Mouse (Mus musculus) Patski (cell line): ENCODE measurements around the gene Ttc28. TPM values are rescaled to one million over a fixed set of nuclear protein-coding genes. Genes with fewer than 3 reads are reported as not detected.
"Not testable (repeated sequence)": the region's sequence is repeated elsewhere in the genome, so short reads cannot be mapped to it uniquely, and the experiment has no call there.

Source experiments
- ATAC-seq: fragments of 100-300 bp; one replicate; pipeline ENCODE4 v1.8.0; 2021
- CTCF ChIA-PET: fragments of 350-600 bp; sonication (Branson Sonifier 250); formaldehyde crosslinking; loops from one replicate; lab custom pipeline; 2022; ENCODE audit warnings: inconsistent platforms; lab: Charles Lee
- POLR2A ChIA-PET: fragments of 350-600 bp; sonication (Branson Sonifier 250); formaldehyde crosslinking; loops from one replicate; lab custom pipeline; 2022; ENCODE audit warnings: antibody characterized with exemption, inconsistent platforms; lab: Charles Lee
- DNase-seq: peaks from one replicate; pipeline ENCODE4 v3.0.0-alpha.2; 2011; ENCODE audit warnings: low read depth, low spot score
- H3K27me3 ChIP-seq: fragments of 371-371 bp; one replicate; pipeline ENCODE4 v1.5.1; 2021
- CTCF ChIP-seq: fragments of 100-300 bp; IDR thresholded peaks from one replicate; pipeline ENCODE4 v1.5.1; 2021
- in situ Hi-C: fragments of 300-500 bp; cut with MboI; formaldehyde crosslinking; loops from 3 replicates; pipeline ENCODE4 v1.11.1; 2018; ENCODE audit warnings: low pct_unique_long_range_greater_than_20kb, mixed read lengths
- polyA plus RNA-seq: library from polyadenylated mRNA; unstranded; gene quantifications from one replicate; pipeline ENCODE4 v1.2.3, GENCODE M21; 2021

Ttc28 gene
- 9.0 TPM for polyA plus RNA-seq

- H3K27me3 ChIP-seq, result no peaks in the 10 kb centered on the region
- no peak for TF ChIP-seq CTCF
- CTCF ChIA-PET, result no interaction called here
- ATAC-seq (peak; percentile 58), DNase-seq (peak; percentile 10)
- POLR2A ChIA-PET, result interaction anchor here (0.7 kb wide), 1 partner anchor 421 kb away, joined by 4 read pairs; no protein-coding TSS in a partner anchor
- in situ Hi-C loops, result no loop called here
Observed at GRCm38 (mm10) chr5:110879584-110880374, at the start of gene Ttc28. Gene Ttc28, plus strand, starts transcription at chr5:110879803.

- no peak for ATAC-seq
- TF ChIP-seq CTCF, result no peak
- DNase-seq, result no peak
- CTCF ChIA-PET, result interaction anchor here (0.9 to 1.5 kb wide), 2 partner anchors 13 to 22 kb away, joined by 3 to 4 read pairs; no protein-coding TSS in a partner anchor
- in situ Hi-C loops, result no loop called here
- no peaks in the 10 kb centered on the region for H3K27me3 ChIP-seq
- POLR2A ChIA-PET, result no interaction called here
Observed at GRCm38 (mm10) chr5:110831036-110831720, 48.4 kb upstream of the Ttc28 start.

GRCm38 (mm10) chr5:110835959-110836358 lies 43.6 kb upstream of the Ttc28 start:
- no peak for DNase-seq
- in situ Hi-C loops, result no loop called here
- CTCF ChIA-PET, result interaction anchor here (1.3 to 1.4 kb wide), 4 partner anchors 9 to 434 kb away, joined by 3 to 5 read pairs (median 4); no protein-coding TSS in a partner anchor

GRCm38 (mm10) chr5:110838016-110838415 lies 41.6 kb upstream of the Ttc28 start:
- in situ Hi-C loops, POLR2A ChIA-PET, DNase-seq, ATAC-seq, CTCF ChIA-PET, H3K27me3 ChIP-seq: not testable (repeated sequence)

More at GRCm38 (mm10) chr5:110835959-110836358, 43.6 kb upstream of the Ttc28 start:
- TF ChIP-seq CTCF, result peak; percentile 68
- no peak for ATAC-seq
- H3K27me3 ChIP-seq, result no peaks in the 10 kb centered on the region
- POLR2A ChIA-PET, result no interaction called here

- no peaks in the 10 kb centered on the region for H3K27me3 ChIP-seq
- in situ Hi-C loops, result no loop called here
- ChIA-PET CTCF (interaction anchor here (1.0 to 1.9 kb wide), 2 partner anchors 11 to 29 kb away, joined by 3 to 8 read pairs; partner anchors contain the start of gene Ulk1), POLR2A (interaction anchor here (0.6 to 0.7 kb wide), 2 partner anchors 94 to 128 kb away, joined by 4 to 5 read pairs; no protein-coding TSS in a partner anchor)
- DNase-seq (no peak), ATAC-seq (peak; percentile 18)
- no peak for TF ChIP-seq CTCF
Observed at GRCm38 (mm10) chr5:110839038-110839677, 40.4 kb upstream of the Ttc28 start.

GRCm38 (mm10) chr5:110839678-110840365 lies 39.8 kb upstream of the Ttc28 start, which contains the start of the genes Hscb and Chek2:
Gene Hscb, minus strand, starts transcription at chr5:110839777.
Gene Chek2, plus strand, starts transcription at chr5:110839979.
- TF ChIP-seq CTCF, result peak; percentile 69
- H3K27me3 ChIP-seq, result no peaks in the 10 kb centered on the region
- peak; percentile 98 for DNase-seq
- CTCF ChIA-PET, result interaction anchor here (1.1 to 1.9 kb wide), 5 partner anchors 11 to 434 kb away, joined by 3 to 8 read pairs (median 3); no protein-coding TSS in a partner anchor
- POLR2A ChIA-PET, result interaction anchor here (0.6 to 0.7 kb wide), 3 partner anchors 93 to 260 kb away, joined by 4 to 5 read pairs (median 5); no protein-coding TSS in a partner anchor
- peak; percentile 98 for ATAC-seq
- in situ Hi-C loops, result loop anchor here (5.0 kb wide), 2 partner anchors 58 to 427 kb away; partner anchors contain the start of gene Pus1

GRCm38 (mm10) chr5:110840465-110840864 lies 39.1 kb upstream of the Ttc28 start:
- in situ Hi-C loops, result loop anchor here (5.0 kb wide), 2 partner anchors 58 to 427 kb away; partner anchors contain the start of gene Pus1
- ChIA-PET POLR2A (interaction anchor here (0.6 kb wide), 1 partner anchor 259 kb away, joined by 5 read pairs; no protein-coding TSS in a partner anchor), CTCF (interaction anchor here (0.8 to 1.9 kb wide), 11 partner anchors 10 to 501 kb away, joined by 3 to 8 read pairs (median 3); no protein-coding TSS in a partner anchor)
- ATAC-seq (no peak), DNase-seq (no peak)
- H3K27me3 ChIP-seq, result no peaks in the 10 kb centered on the region
- peak; percentile 86 for TF ChIP-seq CTCF

- no peak for ATAC-seq
- POLR2A ChIA-PET, result no interaction called here
- in situ Hi-C loops, result loop anchor here (5.0 kb wide), 2 partner anchors 59 to 426 kb away; partner anchors contain the start of gene Pus1
- DNase-seq, result no peak
- peak; percentile 40 for TF ChIP-seq CTCF
- no peaks in the 10 kb centered on the region for H3K27me3 ChIP-seq
- CTCF ChIA-PET, result interaction anchor here (0.8 to 1.9 kb wide), 12 partner anchors 9 to 500 kb away, joined by 3 to 8 read pairs (median 3); no protein-coding TSS in a partner anchor
Observed at GRCm38 (mm10) chr5:110841046-110841862, 38.3 kb upstream of the Ttc28 start.
